Mouse (Mus musculus): ENCODE measurements around the gene Gm42742.

GRCm38 (mm10) chr7:127013385-127013784 lies 7.5 kb downstream of the Gm42742 start:
- TF ChIP-seq CTCF (IDR thresholded peaks at IDR 0.05; ENCODE audit: low read depth) (no peak), EP300 (optimal IDR thresholded peaks at IDR 0.05) (no peak)
